Mouse (Mus musculus) bone marrow, adult 2 months (tissue): Measurements from ENCODE around the gene Glipr1l3.
"Not testable (repeated sequence)": the region's sequence is repeated elsewhere in the genome, so short reads cannot be mapped to it uniquely, and the experiment has no call there.

Source experiments
- CTCF ChIP-seq: fragments of 200-500 bp; IDR thresholded peaks from 2 replicates; pipeline ENCODE4 v1.5.1; 2011; ENCODE audit warnings: low read length, control low read depth; ENCODE audit not compliant: control insufficient read depth, insufficient read depth
- POLR2A ChIP-seq: fragments of 200-500 bp; IDR thresholded peaks from 2 replicates; pipeline ENCODE4 v1.6.1; 2011; ENCODE audit warnings: low read depth, mild to moderate bottlenecking, control low read depth, low read length, borderline replicate concordance; ENCODE audit not compliant: control insufficient read depth

GRCm38 (mm10) chr10:112105785-112106184 is 54.3 kb downstream of the Glipr1l3 start:
- TF ChIP-seq CTCF: peak; percentile 68
- not testable (repeated sequence) for TF ChIP-seq POLR2A
